Mouse (Mus musculus) hindbrain, embryonic 10.5 days (tissue): ENCODE data around the gene Shmt2. TPM values are rescaled to one million over a fixed set of nuclear protein-coding genes. Genes with fewer than 3 reads are reported as not detected.

ENCODE experiments used
- DNase-seq: peaks from one replicate; pipeline ENCODE4 v3.0.0-alpha.2; 2017; ENCODE audit warnings: low spot score
- H3K27ac ChIP-seq: fragments of 300-500 bp; sonication (generic); 2 replicates; pipeline ENCODE4 v1.5.1; 2016; ENCODE audit warnings: mild to moderate bottlenecking, moderate library complexity
- H3K27me3 ChIP-seq: fragments of 300-500 bp; sonication (generic); 2 replicates; pipeline ENCODE4 v1.6.1; 2016; ENCODE audit warnings: mild to moderate bottlenecking; ENCODE audit not compliant: poor library complexity, insufficient read depth, severe bottlenecking
- H3K36me3 ChIP-seq: fragments of 300-500 bp; sonication (generic); 2 replicates; pipeline ENCODE4 v1.6.1; 2016; ENCODE audit warnings: mild to moderate bottlenecking, moderate library complexity
- H3K4me1 ChIP-seq: fragments of 300-500 bp; sonication (generic); replicated peaks from 2 replicates; pipeline ENCODE4 v1.6.1; 2016; ENCODE audit warnings: mild to moderate bottlenecking
- H3K4me3 ChIP-seq: fragments of 300-500 bp; sonication (generic); 2 replicates; pipeline ENCODE4 v1.5.1; 2016; ENCODE audit warnings: mild to moderate bottlenecking, moderate library complexity
- H3K9me3 ChIP-seq: fragments of 300-500 bp; sonication (generic); 2 replicates; pipeline ENCODE4 v1.6.1; 2016; ENCODE audit warnings: mild to moderate bottlenecking, moderate library complexity
- WGBS: fragments of 180-500 bp; shearing (Covaris S2); methylation state at CpG from one replicate; pipeline ENCODE4 v1.1.7; 2016; 5-methylcytosine and 5-hydroxymethylcytosine counted together
- polyA plus RNA-seq: library from polyadenylated mRNA; unstranded; fragments of >200 nt; fragmentation: Nextera tagmentation; extraction: Ambion mirVana; gene quantifications from 2 replicates; pipeline ENCODE4 v1.2.1, GENCODE M21; 2016

The Shmt2 gene
- polyA plus RNA-seq, 1 experiment from 2014 or later, result 103 TPM

DNA sequence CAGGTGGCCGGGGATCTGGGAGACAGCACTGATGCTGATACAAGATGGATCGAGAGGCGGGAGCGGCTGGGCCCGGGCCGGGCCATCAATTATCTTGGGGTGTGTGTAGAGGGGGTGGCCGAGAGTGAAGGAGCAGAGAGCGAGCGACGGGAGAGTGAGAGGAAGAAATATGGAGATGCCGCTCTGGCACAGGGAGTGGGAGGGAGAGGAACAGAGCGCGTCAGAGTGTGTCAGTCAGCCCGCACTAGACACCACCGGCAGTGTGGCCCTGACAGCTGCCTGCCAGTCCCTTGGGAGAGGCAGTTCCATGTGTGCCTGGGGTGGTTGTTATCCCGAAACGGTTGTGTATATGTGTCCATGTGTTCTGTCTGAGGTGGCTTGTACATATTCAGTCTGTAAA, 5.2 kb upstream of the Shmt2 start:
- H3K4me3 ChIP-seq, result peak overlapping the region; percentile 41
- H3K36me3 ChIP-seq, result no peaks in the 10 kb centered on the region
- WGBS, result under 1% methylated on average over 17 of the region's 17 CpGs
- peaks cover 82% of the 10 kb centered on the region for H3K4me1 ChIP-seq
- H3K9me3 ChIP-seq, result no peaks in the 10 kb centered on the region
- DNase-seq, result peak; percentile 57
- peaks cover 100% of the 10 kb centered on the region for H3K27me3 ChIP-seq
- peak overlapping the region; percentile 72; the same call in 1 of the 2 replicates for H3K27ac ChIP-seq

DNA sequence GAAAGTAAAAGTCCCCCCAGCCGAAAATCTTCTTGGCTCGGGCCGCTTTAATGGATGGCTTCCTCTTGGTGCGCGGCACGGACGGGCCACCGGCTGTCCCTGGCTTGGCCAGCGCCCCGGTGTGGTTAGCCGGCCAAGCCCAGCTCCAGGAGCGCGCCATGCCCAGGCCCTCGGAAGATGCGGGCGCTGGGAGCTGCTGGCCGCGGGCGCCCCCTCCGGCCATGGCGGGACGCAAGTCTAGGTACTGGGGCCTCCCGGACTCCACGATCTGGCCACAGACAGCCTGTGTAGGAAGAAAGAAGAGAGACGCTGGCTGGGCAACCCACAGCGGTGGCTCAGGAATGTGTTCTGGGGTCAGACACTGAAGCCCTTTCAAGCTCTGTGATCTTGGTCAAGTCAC, 4.4 kb upstream of the Shmt2 start:
- Histone ChIP-seq H3K4me1 (peaks cover 81% of the 10 kb centered on the region), H3K36me3 (no peaks in the 10 kb centered on the region), H3K27me3 (peaks cover 92% of the 10 kb centered on the region), H3K4me3 (peak overlapping the region; percentile 41), H3K27ac (peak overlapping the region; percentile 72), H3K9me3 (no peaks in the 10 kb centered on the region)
- peak; percentile 78 for DNase-seq
- under 1% methylated on average over 26 of the region's 26 CpGs for WGBS

DNA sequence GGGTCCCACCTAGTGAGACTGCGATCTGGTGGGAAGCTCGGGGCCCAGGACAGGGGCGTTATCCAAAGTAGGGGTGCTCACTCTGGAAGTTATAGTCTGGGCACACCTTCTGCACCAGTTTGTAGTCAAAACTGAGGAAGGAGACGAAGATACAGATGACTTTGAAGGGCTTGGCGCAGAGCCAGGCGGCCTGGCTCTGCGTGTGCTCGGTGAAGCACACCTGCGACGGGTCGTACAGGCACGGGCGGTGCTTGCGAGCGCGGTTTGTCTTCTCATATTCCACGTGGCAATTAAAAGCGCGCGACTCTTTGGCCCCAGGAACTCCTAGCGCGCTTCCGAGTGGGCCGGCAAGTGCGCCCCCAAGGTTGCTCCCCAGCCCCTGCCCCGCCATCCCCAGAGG, 3.8 kb upstream of the Shmt2 start:
- Histone ChIP-seq H3K4me3 (peak overlapping the region; percentile 41), H3K4me1 (peaks cover 81% of the 10 kb centered on the region), H3K36me3 (no peaks in the 10 kb centered on the region), H3K27ac (peak overlapping the region; percentile 72), H3K9me3 (no peaks in the 10 kb centered on the region), H3K27me3 (peaks cover 90% of the 10 kb centered on the region)
- DNase-seq, result no peak
- WGBS, result 2% methylated on average over 26 of the region's 26 CpGs

DNA sequence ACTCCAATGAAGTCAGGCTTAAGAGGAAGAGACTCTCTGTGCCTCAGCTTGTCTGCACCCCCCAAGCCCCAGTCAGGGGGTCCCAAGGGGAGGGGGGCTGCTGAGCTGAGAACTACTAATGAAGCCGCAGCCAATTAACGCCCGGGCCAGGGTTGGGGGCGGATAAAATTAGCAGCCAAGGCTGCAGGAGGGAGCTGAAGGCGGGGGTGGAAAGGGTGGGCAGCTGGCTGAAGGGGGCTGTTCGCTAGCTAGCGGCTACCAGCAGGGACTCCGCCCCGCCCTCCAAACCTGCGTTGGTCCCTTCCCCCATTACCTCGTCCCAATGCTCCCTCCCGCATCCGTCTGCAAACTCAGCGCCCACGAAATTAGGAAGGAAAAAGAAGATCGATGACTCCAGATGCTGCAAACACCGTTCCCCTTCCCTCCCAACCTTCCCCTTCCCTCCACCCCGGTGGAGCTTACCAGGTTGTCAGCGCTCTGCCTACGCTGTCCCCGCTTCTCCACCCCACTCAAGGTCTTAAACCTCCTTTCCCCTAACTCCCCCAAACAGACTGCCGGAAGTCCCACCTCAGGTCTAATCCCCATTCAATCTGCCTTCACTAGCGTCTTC, 2.5 kb upstream of the Shmt2 start:
- Histone ChIP-seq H3K4me3 (peak overlapping the region; percentile 41), H3K27me3 (peaks cover 84% of the 10 kb centered on the region), H3K9me3 (0 out of 2 replicates have a peak, but pooled peaks cover 3% of the 10 kb centered on the region), H3K4me1 (peaks cover 81% of the 10 kb centered on the region), H3K36me3 (peaks cover 12% of the 10 kb centered on the region), H3K27ac (peak overlapping the region; percentile 66)
- DNase-seq, result peak; percentile 37
- WGBS, result under 1% methylated on average over 23 of the region's 23 CpGs

DNA sequence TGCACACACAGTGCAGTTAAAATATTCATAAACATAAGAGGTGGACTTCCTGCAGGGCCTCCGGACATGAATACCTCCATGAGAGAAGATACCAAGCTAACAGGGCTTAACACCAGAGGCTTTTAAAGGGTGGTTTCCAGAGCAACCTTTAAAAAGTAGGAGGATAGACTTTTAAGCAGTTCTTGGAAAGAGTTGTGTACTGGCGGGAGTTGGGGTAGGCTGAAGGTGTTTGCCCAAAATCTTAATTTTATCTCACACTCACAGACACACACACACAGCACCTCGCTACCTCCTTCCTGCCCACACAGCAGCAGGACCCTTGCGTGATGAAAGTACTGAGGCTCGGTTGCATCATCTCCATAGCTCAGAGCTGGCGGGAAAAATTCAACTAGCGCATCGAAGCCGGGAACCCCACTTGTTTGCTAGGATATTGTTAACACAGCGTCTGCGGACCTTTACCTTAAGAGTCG, 598 bp downstream of the Shmt2 start:
- peaks cover 83% of the 10 kb centered on the region for H3K27me3 ChIP-seq
- WGBS, result 13% methylated on average over 12 of the region's 12 CpGs

DNA sequence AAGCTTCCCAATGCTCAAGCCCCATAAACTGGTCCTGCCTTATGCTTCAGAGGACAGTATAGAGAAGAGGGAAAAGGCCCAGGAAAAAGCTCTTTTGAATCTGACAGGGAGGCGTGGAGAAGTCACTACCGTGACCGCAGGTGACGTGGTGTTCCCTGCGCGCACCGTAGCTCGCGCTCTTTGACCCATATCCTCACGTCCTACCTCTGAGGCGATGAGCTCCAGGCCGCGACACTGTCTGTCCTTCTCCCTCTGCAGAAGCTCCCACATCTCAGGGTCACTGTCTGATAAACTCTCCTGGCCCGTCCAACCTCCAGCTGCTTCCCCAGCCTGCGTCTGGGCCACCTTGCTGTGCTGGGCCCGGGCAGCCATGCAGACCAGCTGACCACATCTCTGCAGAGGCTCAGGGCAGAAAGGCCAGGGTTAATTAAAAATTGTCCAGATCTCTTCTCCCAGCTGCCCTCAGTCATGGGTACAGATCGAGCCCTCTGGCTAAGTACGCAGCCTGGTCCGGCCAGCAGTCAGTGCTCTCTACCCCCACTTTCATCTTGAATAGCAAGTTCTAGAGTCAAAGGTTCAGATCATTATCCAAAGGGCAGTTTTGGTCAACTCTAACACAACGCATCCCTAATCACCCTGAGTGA, 1.4 kb downstream of the Shmt2 start:
- Histone ChIP-seq H3K27ac (peak overlapping the region; percentile 89; the same call in 1 of the 2 replicates), H3K9me3 (0 out of 2 replicates have a peak, but pooled peaks cover 5% of the 10 kb centered on the region), H3K4me1 (peaks cover 77% of the 10 kb centered on the region), H3K4me3 (peak overlapping the region; percentile 67), H3K27me3 (peaks cover 83% of the 10 kb centered on the region), H3K36me3 (peaks cover 41% of the 10 kb centered on the region)
- DNase-seq, result no peak
- 82% methylated on average over 20 of the region's 20 CpGs for WGBS

More for the DNA sequence above, 598 bp downstream of the Shmt2 start:
- Histone ChIP-seq H3K36me3 (peaks cover 41% of the 10 kb centered on the region), H3K9me3 (0 out of 2 replicates have a peak, but pooled peaks cover 5% of the 10 kb centered on the region), H3K27ac (peak overlapping the region; percentile 89), H3K4me3 (peak overlapping the region; percentile 67), H3K4me1 (peaks cover 77% of the 10 kb centered on the region)
- no peak for DNase-seq

DNA sequence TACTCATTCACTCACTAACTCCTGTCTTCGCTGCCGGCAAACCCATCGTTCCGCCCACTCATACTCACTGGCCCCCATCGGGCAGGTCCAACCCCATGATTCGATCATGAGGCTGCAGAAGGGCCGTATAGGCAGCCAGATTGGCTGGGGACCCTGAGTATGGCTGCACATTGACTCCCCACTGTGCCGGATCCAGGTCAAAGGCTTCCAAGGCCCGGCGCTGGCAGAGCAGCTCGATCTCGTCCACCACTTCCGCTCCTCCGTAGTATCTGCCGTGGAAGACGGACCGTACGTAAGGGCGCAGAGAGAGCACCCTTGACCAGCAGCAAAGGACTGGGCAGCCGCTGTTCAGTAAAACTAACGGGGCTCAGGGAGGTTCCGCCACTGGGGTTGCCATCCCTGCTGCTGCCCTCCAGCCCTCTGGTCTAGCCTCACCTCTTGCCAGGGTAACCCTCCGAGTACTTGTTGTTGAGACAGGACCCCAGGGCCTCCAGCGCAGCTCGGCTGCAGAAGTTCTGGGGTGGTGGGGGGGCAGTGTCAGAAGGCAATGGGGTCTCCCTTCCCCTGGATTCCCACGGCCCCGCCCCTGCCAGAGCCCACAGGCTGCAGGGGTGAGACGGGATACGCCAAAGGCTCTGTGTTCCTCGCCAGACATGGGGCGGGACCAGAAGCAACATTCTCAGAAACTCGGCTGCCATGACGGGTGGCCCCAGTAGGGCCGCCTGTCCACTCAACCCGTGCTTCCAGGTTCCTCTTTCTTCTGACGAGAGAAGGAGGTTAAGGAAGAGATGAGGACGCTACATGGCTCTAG, 2.1 kb downstream of the Shmt2 start:
- no peak for DNase-seq
- Histone ChIP-seq H3K4me3 (peak overlapping the region; percentile 67; the same call in 1 of the 2 replicates), H3K27me3 (peaks cover 83% of the 10 kb centered on the region), H3K9me3 (0 out of 2 replicates have a peak, but pooled peaks cover 5% of the 10 kb centered on the region), H3K27ac (peak overlapping the region; percentile 35; the same call in 1 of the 2 replicates), H3K4me1 (peaks cover 77% of the 10 kb centered on the region), H3K36me3 (peaks cover 41% of the 10 kb centered on the region)
- WGBS, result 95% methylated on average over 37 of the region's 37 CpGs

DNA sequence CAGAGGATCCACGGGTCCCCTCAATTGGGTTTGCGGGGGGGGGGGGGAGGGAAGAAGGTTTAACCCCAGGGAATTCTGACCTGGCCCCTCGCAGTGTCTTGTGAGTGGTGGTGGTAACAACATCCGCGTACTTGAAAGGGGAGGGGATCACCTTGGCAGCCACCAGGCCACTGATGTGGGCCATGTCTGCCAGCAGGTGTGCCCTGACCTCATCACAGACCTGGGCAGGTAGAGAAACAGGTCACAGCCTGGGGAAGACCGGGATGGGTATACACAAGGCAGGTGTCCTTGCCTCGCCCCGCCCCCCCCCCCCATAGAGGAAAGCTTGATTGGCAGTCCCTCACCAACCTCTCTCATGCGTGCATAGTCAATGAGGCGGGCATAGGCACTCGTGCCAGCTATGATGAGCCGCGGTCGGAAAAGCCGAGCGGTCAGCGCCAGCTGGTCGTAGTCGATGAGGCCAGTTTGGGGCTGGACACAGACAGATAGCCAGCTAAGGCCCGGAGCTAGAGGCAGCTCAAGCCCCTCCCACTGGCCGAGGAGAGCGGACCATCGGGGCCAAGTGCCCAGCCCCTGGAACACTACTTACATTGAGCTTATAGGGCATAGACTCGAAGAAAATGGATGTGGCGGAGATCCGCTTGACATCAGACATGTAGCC, 3.1 kb downstream of the Shmt2 start:
- H3K4me1 ChIP-seq, result peaks cover 77% of the 10 kb centered on the region
- H3K27me3 ChIP-seq, result peaks cover 83% of the 10 kb centered on the region

DNA sequence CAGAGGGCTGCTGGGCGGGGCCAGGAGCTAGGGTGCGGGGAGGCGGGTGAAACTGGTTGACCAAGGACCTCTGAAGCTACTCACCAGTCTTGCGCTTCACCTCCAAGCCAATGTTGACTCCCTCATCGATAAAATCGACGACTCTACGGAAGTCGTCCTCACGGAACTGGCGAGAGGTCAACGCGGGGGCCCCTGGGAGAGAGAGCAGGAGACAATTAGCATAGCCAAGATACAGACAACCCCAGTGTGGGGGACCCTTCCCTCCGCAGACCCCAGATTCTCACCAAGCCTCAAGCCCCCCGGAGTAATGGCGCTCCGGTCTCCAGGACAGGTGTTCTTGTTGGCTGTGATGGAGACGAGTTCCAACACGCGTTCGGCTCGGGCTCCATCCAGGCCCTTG, 4.3 kb downstream of the Shmt2 start:
- H3K9me3 ChIP-seq, result 0 out of 2 replicates have a peak, but pooled peaks cover 5% of the 10 kb centered on the region
- H3K27ac ChIP-seq, result no peak overlapping the region
- peaks cover 41% of the 10 kb centered on the region for H3K36me3 ChIP-seq
- no peak for DNase-seq
- H3K27me3 ChIP-seq, result peaks cover 83% of the 10 kb centered on the region
- peaks cover 87% of the 10 kb centered on the region for H3K4me1 ChIP-seq
- H3K4me3 ChIP-seq, result no peak overlapping the region
- 91% methylated on average over 22 of the region's 22 CpGs for WGBS

More for the DNA sequence above, 3.1 kb downstream of the Shmt2 start:
- WGBS, result 95% methylated on average over 25 of the region's 26 CpGs
- Histone ChIP-seq H3K36me3 (peaks cover 41% of the 10 kb centered on the region), H3K27ac (no peak overlapping the region), H3K9me3 (0 out of 2 replicates have a peak, but pooled peaks cover 5% of the 10 kb centered on the region), H3K4me3 (no peak overlapping the region; the same call in 1 of the 2 replicates)
- DNase-seq, result no peak

DNA sequence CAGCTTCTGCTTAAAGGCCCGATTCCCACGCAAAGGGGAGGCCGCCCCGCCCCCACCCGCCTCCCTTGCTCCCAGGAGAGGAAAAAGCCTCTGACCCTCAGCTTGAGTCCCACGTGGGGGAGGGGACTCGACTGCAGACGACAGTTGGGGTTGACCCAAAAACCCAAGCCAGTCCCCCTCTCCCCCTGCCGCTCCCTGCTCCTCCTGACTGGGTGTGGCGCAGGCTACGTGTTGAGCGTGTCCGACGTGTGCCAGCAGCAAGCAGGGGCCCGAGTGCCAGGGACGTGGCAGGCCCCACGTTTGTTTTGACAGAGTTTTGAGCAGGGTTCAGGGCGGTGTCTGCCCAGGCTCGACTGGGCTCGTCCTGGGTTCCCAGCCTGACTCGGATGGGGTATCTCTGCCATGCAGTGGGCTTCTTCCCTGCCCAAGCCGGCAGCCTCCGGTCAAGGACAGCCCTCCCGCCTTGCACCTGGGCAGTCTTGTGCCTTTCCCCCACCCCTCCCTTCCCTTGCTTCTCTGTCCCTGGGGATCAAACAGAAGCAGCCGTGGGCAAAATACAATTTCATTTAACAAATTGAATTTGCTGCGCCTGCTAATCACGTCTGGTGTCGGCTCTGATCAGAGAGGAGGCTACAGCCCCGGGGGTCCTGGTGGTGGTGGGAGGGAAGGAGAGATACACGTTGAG, 5.5 kb downstream of the Shmt2 start:
- H3K27me3 ChIP-seq, result peaks cover 90% of the 10 kb centered on the region
- H3K4me3 ChIP-seq, result peak overlapping the region; percentile 40
- whole genome bisulfite sequencing, result 6% methylated on average over 30 of the region's 30 CpGs
- H3K9me3 ChIP-seq, result 0 out of 2 replicates have a peak, but pooled peaks cover 5% of the 10 kb centered on the region
- H3K36me3 ChIP-seq, result peaks cover 41% of the 10 kb centered on the region
- peak; percentile 59 for DNase-seq
- H3K27ac ChIP-seq, result peak overlapping the region; percentile 79
- peaks cover 95% of the 10 kb centered on the region for H3K4me1 ChIP-seq

DNA sequence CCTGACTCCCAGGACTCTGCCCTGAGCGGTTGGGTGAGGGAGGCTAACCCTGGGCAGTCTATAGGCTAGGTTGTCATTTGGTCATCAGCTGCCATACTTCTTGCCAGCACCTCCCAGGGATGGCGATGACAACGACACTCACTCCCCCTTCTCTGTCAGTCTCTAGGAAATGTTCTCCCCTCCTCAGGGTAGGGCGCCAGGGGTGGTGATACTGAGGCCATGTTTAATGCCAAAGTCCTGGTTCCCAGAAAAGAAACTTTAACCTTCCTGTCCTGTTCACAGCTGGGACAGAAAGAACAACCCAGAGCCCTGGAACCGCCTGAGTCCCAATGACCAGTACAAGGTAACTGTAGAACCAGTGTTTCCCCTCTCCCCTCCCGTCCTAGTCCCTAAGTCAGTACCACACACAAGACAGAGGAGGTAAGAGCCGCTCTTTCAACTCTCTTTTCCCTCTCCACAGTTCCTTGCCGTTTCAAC, 6.2 kb downstream of the Shmt2 start:
- 0 out of 2 replicates have a peak, but pooled peaks cover 5% of the 10 kb centered on the region for H3K9me3 ChIP-seq
- H3K27me3 ChIP-seq, result peaks cover 92% of the 10 kb centered on the region
- peak overlapping the region; percentile 40 for H3K4me3 ChIP-seq
- peak overlapping the region; percentile 79 for H3K27ac ChIP-seq
- H3K36me3 ChIP-seq, result peaks cover 41% of the 10 kb centered on the region
- peaks cover 95% of the 10 kb centered on the region for H3K4me1 ChIP-seq
- 14% methylated on average over 8 of the region's 8 CpGs for WGBS
- DNase-seq, result no peak
